Mouse (Mus musculus): Measurements from ENCODE around the gene Madcam1. TPM values are rescaled to one million over a fixed set of nuclear protein-coding genes. Genes with fewer than 3 reads are reported as not detected.

The Madcam1 gene
- polyA plus RNA-seq, 2 experiments = 0.10 to 0.20 TPM

DNA sequence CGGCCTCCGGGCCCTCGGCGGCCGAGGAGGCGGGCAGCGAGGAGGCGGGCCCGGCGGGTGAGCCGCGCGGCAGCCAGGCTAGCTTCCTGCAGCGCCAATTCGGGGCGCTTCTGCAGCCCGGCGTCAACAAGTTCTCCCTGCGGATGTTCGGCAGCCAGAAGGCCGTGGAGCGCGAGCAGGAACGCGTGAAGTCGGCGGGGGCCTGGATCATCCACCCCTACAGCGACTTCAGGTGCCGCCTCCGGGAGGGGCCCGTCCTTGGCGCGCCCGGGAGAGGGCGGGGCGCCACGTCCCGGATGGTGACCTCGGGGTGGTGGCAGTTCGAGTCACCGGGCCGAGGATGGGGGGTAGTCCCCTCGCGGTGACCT lies 52.6 kb downstream of the Madcam1 start:
- TF ChIP-seq CTCF (IDR thresholded peaks at IDR 0.05; ENCODE audit: low read depth) = no peak
- TF ChIP-seq EP300 (IDR thresholded peaks at IDR 0.05; ENCODE audit: low read depth) = no peak
- ATAC-seq (ENCODE audit: insufficient read depth) (no peak), DNase-seq (ENCODE audit: low read depth in 3 of 3, low spot score in 3 of 3) (no peak)
- no peaks in the 10 kb centered on the region for H3K9me3 ChIP-seq (ENCODE audit: control insufficient read depth, low read length)
- H3K4me3 ChIP-seq (ENCODE audit: insufficient read depth in 1 of 2, low read depth in 2 of 2, low read length in 2 of 2) = peak overlapping the region; percentile 48 to 50
- no peak overlapping the region for H3K27ac ChIP-seq
- peaks cover 9% of the 10 kb centered on the region for H3K36me3 ChIP-seq (replicated peaks; ENCODE audit: control insufficient read depth, insufficient read depth, low read depth)
- peaks cover 45% of the 10 kb centered on the region for H3K27me3 ChIP-seq (ENCODE audit: control insufficient read depth, insufficient read depth, low read length)
- H3K4me2 ChIP-seq (ENCODE audit: low read depth) = peak overlapping the region; percentile 59
- H3K4me1 ChIP-seq (replicated peaks; ENCODE audit: control insufficient read depth in 2 of 2, insufficient read depth in 2 of 2, low read length in 1 of 2) = peaks cover 7 to 16% of the 10 kb centered on the region in 2 experiments
- WGBS (ENCODE audit: insufficient replicate concordance) = under 1% methylated on average over 41 of the region's 44 CpGs
- H3K9ac ChIP-seq (replicated peaks) = no peak overlapping the region

DNA sequence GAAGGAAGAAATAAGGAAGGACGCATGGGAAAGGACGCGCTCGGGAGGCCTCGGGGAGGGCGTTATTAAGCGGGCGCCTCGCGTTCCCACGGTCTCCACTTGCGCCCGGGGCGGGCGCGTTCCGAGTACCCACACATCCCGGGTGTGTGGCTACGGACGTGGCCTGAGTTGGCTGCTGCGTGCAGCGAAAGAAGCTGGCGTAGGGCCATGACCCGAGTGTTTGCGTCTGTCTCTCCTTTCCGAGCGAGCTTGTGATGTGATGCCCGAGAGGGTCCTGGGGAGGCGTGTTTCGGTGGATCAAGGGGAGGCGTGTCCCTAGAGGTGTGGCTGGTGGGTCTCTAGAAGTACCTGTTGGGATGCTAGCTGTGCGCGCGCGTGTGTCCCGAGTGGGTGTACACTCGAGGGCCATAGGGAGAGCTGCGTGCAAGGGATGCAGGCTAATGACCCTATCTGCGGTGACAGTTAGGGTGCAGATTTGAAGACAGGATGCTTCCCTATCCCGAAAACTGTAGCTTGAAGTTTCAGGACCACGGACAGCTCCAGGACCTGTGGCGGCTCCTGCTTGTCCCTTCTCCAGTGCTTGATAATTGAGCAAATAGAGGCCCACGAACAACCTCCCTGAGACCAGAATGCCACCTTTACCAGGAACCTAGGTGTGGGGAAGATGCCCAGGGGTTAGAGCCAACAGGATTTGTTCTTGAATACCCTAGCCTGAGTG lies 53.4 kb downstream of the Madcam1 start:
- WGBS (ENCODE audit: insufficient replicate concordance) = 8% methylated on average over 43 of the region's 43 CpGs
- H3K27me3 ChIP-seq (ENCODE audit: control insufficient read depth, insufficient read depth, low read length) = peaks cover 45% of the 10 kb centered on the region
- H3K9me3 ChIP-seq (ENCODE audit: control insufficient read depth, low read length) = no peaks in the 10 kb centered on the region
- H3K4me3 ChIP-seq (ENCODE audit: insufficient read depth in 1 of 2, low read depth in 2 of 2, low read length in 2 of 2) = no peak overlapping the region
- H3K4me2 ChIP-seq (ENCODE audit: low read depth) = no peak overlapping the region
- H3K36me3 ChIP-seq (replicated peaks; ENCODE audit: control insufficient read depth, insufficient read depth, low read depth) = 0 out of 2 replicates have a peak, but pooled peaks cover 4% of the 10 kb centered on the region
- TF ChIP-seq CTCF (IDR thresholded peaks at IDR 0.05; ENCODE audit: low read depth) (no peak), EP300 (IDR thresholded peaks at IDR 0.05; ENCODE audit: low read depth) (no peak)
- ATAC-seq (ENCODE audit: insufficient read depth) (no peak), DNase-seq (ENCODE audit: low read depth in 3 of 3, low spot score in 3 of 3) (peak; percentile 67 to 69 (median 68))
- no peak overlapping the region for H3K27ac ChIP-seq
- peaks cover 5 to 10% of the 10 kb centered on the region in 2 experiments for H3K4me1 ChIP-seq (replicated peaks; ENCODE audit: control insufficient read depth in 2 of 2, insufficient read depth in 2 of 2, low read length in 1 of 2)
- no peak overlapping the region for H3K9ac ChIP-seq (replicated peaks)

Other genes with a start within 250 kb of the Madcam1 start
- not detected in 2 replicates for gene Vmn2r83, start 195.8 kb upstream of the Madcam1 start, polyA plus RNA-seq (2012; rRNA removed)
- gene Vmn2r83, start 195.8 kb upstream of the Madcam1 start, polyA plus RNA-seq (2014; fragmentation: Nextera tagmentation; extraction: Ambion mirVana) = not detected in 2 replicates
- 10.0 and 11.3 TPM in 2 replicates for gene Plpp2, start 130.8 kb upstream of the Madcam1 start, polyA plus RNA-seq (2012; rRNA removed)
- 19.0 and 20.7 TPM in 2 replicates for gene Plpp2, start 130.8 kb upstream of the Madcam1 start, polyA plus RNA-seq (2014; fragmentation: Nextera tagmentation; extraction: Ambion mirVana)
- gene Mier2, start 109.4 kb upstream of the Madcam1 start, polyA plus RNA-seq (2012; rRNA removed) = 16.4 and 19.6 TPM in 2 replicates
- 5.2 and 7.6 TPM in 2 replicates for gene Mier2, start 109.4 kb upstream of the Madcam1 start, polyA plus RNA-seq (2014; fragmentation: Nextera tagmentation; extraction: Ambion mirVana)
- gene Theg, start 77.2 kb upstream of the Madcam1 start, polyA plus RNA-seq (2012; rRNA removed) = not detected in 2 replicates
- gene Theg, start 77.2 kb upstream of the Madcam1 start, polyA plus RNA-seq (2014; fragmentation: Nextera tagmentation; extraction: Ambion mirVana) = not detected in 2 replicates
- 0.01 and 0.03 TPM in 2 replicates for gene C2cd4c, start 50.5 kb upstream of the Madcam1 start, polyA plus RNA-seq (2012; rRNA removed)
- gene C2cd4c, start 50.5 kb upstream of the Madcam1 start, polyA plus RNA-seq (2014; fragmentation: Nextera tagmentation; extraction: Ambion mirVana) = not detected in 2 replicates
- gene Shc2, start 26.6 kb upstream of the Madcam1 start, polyA plus RNA-seq (2012; rRNA removed) = 0.17 TPM in 2 replicates
- 0.05 TPM in 1 of 2 replicates, not detected in the other for gene Shc2, start 26.6 kb upstream of the Madcam1 start, polyA plus RNA-seq (2014; fragmentation: Nextera tagmentation; extraction: Ambion mirVana)
- gene Odf3l2, start 18.8 kb upstream of the Madcam1 start, polyA plus RNA-seq (2012; rRNA removed) = not detected in 2 replicates
- gene Odf3l2, start 18.8 kb upstream of the Madcam1 start, polyA plus RNA-seq (2014; fragmentation: Nextera tagmentation; extraction: Ambion mirVana) = not detected in 2 replicates
- 14.3 and 18.7 TPM in 2 replicates for gene Tpgs1, start 4.8 kb downstream of the Madcam1 start, polyA plus RNA-seq (2012; rRNA removed)
- gene Tpgs1, start 4.8 kb downstream of the Madcam1 start, polyA plus RNA-seq (2014; fragmentation: Nextera tagmentation; extraction: Ambion mirVana) = 24.5 and 25.7 TPM in 2 replicates
- 106 and 127 TPM in 2 replicates for gene Cdc34, start 17.6 kb downstream of the Madcam1 start, polyA plus RNA-seq (2012; rRNA removed)
- gene Cdc34, start 17.6 kb downstream of the Madcam1 start, polyA plus RNA-seq (2014; fragmentation: Nextera tagmentation; extraction: Ambion mirVana) = 115 and 124 TPM in 2 replicates
- 0.13 TPM in 2 replicates for gene Gzmm, start 24.5 kb downstream of the Madcam1 start, polyA plus RNA-seq (2012; rRNA removed)
- not detected in 2 replicates for gene Gzmm, start 24.5 kb downstream of the Madcam1 start, polyA plus RNA-seq (2014; fragmentation: Nextera tagmentation; extraction: Ambion mirVana)
- gene Bsg, start 39.9 kb downstream of the Madcam1 start, polyA plus RNA-seq (2012; rRNA removed) = 469 and 579 TPM in 2 replicates
- 809 and 828 TPM in 2 replicates for gene Bsg, start 39.9 kb downstream of the Madcam1 start, polyA plus RNA-seq (2014; fragmentation: Nextera tagmentation; extraction: Ambion mirVana)
- gene Hcn2, start 52.1 kb downstream of the Madcam1 start, polyA plus RNA-seq (2012; rRNA removed) = 0.09 and 0.17 TPM in 2 replicates
- gene Hcn2, start 52.1 kb downstream of the Madcam1 start, polyA plus RNA-seq (2014; fragmentation: Nextera tagmentation; extraction: Ambion mirVana) = not detected in 2 replicates
- 17.4 and 17.9 TPM in 2 replicates for gene Polrmt, start 82.0 kb downstream of the Madcam1 start, polyA plus RNA-seq (2012; rRNA removed)
- 10.1 and 13.3 TPM in 2 replicates for gene Polrmt, start 82.0 kb downstream of the Madcam1 start, polyA plus RNA-seq (2014; fragmentation: Nextera tagmentation; extraction: Ambion mirVana)
- gene Fgf22, start 90.5 kb downstream of the Madcam1 start, polyA plus RNA-seq (2012; rRNA removed) = not detected in 2 replicates
- not detected in 2 replicates for gene Fgf22, start 90.5 kb downstream of the Madcam1 start, polyA plus RNA-seq (2014; fragmentation: Nextera tagmentation; extraction: Ambion mirVana)
- gene Rnf126, start 102.4 kb downstream of the Madcam1 start, polyA plus RNA-seq (2012; rRNA removed) = 46.4 and 51.3 TPM in 2 replicates
- 27.7 and 33.7 TPM in 2 replicates for gene Rnf126, start 102.4 kb downstream of the Madcam1 start, polyA plus RNA-seq (2014; fragmentation: Nextera tagmentation; extraction: Ambion mirVana)
- gene Fstl3, start 112.7 kb downstream of the Madcam1 start, polyA plus RNA-seq (2012; rRNA removed) = 0.54 and 0.56 TPM in 2 replicates
- gene Fstl3, start 112.7 kb downstream of the Madcam1 start, polyA plus RNA-seq (2014; fragmentation: Nextera tagmentation; extraction: Ambion mirVana) = 0.18 and 0.23 TPM in 2 replicates
- 1.6 TPM in 2 replicates for gene Prss57, start 126.4 kb downstream of the Madcam1 start, polyA plus RNA-seq (2012; rRNA removed)
- 3.2 and 4.9 TPM in 2 replicates for gene Prss57, start 126.4 kb downstream of the Madcam1 start, polyA plus RNA-seq (2014; fragmentation: Nextera tagmentation; extraction: Ambion mirVana)
- gene Palm, start 129.0 kb downstream of the Madcam1 start, polyA plus RNA-seq (2012; rRNA removed) = 3.4 and 3.5 TPM in 2 replicates
- 4.0 and 4.1 TPM in 2 replicates for gene Palm, start 129.0 kb downstream of the Madcam1 start, polyA plus RNA-seq (2014; fragmentation: Nextera tagmentation; extraction: Ambion mirVana)
- gene Misp, start 156.4 kb downstream of the Madcam1 start, polyA plus RNA-seq (2012; rRNA removed) = 0.13 and 0.18 TPM in 2 replicates
- 0.41 TPM in 1 of 2 replicates, not detected in the other for gene Misp, start 156.4 kb downstream of the Madcam1 start, polyA plus RNA-seq (2014; fragmentation: Nextera tagmentation; extraction: Ambion mirVana)
- 118 and 126 TPM in 2 replicates for gene Ptbp1, start 189.9 kb downstream of the Madcam1 start, polyA plus RNA-seq (2012; rRNA removed)
- 84.5 and 99.8 TPM in 2 replicates for gene Ptbp1, start 189.9 kb downstream of the Madcam1 start, polyA plus RNA-seq (2014; fragmentation: Nextera tagmentation; extraction: Ambion mirVana)
- 133 and 152 TPM in 2 replicates for gene Prtn3, start 209.9 kb downstream of the Madcam1 start, polyA plus RNA-seq (2012; rRNA removed)
- gene Prtn3, start 209.9 kb downstream of the Madcam1 start, polyA plus RNA-seq (2014; fragmentation: Nextera tagmentation; extraction: Ambion mirVana) = 86.8 and 132 TPM in 2 replicates
- gene Plppr3, start 210.1 kb downstream of the Madcam1 start, polyA plus RNA-seq (2012; rRNA removed) = 6.7 and 7.0 TPM in 2 replicates
- 2.8 and 3.0 TPM in 2 replicates for gene Plppr3, start 210.1 kb downstream of the Madcam1 start, polyA plus RNA-seq (2014; fragmentation: Nextera tagmentation; extraction: Ambion mirVana)
- gene Elane, start 221.7 kb downstream of the Madcam1 start, polyA plus RNA-seq (2012; rRNA removed) = 52.2 and 61.9 TPM in 2 replicates
- gene Elane, start 221.7 kb downstream of the Madcam1 start, polyA plus RNA-seq (2014; fragmentation: Nextera tagmentation; extraction: Ambion mirVana) = 116 and 151 TPM in 2 replicates
- gene Cfd, start 226.3 kb downstream of the Madcam1 start, polyA plus RNA-seq (2012; rRNA removed) = 0.14 and 0.29 TPM in 2 replicates
- gene Cfd, start 226.3 kb downstream of the Madcam1 start, polyA plus RNA-seq (2014; fragmentation: Nextera tagmentation; extraction: Ambion mirVana) = not detected in 2 replicates
- gene Med16, start 244.4 kb downstream of the Madcam1 start, polyA plus RNA-seq (2012; rRNA removed) = 13.3 and 14.3 TPM in 2 replicates
- 10.0 and 12.0 TPM in 2 replicates for gene Med16, start 244.4 kb downstream of the Madcam1 start, polyA plus RNA-seq (2014; fragmentation: Nextera tagmentation; extraction: Ambion mirVana)
- not detected in 2 replicates for gene Gm26602, start 246.3 kb downstream of the Madcam1 start, polyA plus RNA-seq (2012; rRNA removed)
- gene Gm26602, start 246.3 kb downstream of the Madcam1 start, polyA plus RNA-seq (2014; fragmentation: Nextera tagmentation; extraction: Ambion mirVana) = not detected in 2 replicates